Mouse (Mus musculus) urinary bladder, adult 18-20 months (tissue): Measurements from ENCODE around the gene Alpk3.

ENCODE experiments used
- DNase-seq, 2 experiments: peaks; one replicate each; pipeline ENCODE4 v3.0.0; 2022; ENCODE audit warnings: low spot score in 2 of 2, mixed read lengths in 2 of 2

Alpk3 gene

GRCm38 (mm10) chr7:81057471-81057870, at the start of gene Alpk3:
Alpk3 (plus strand) TSS chr7:81057600.
- no peak for DNase-seq

DNA sequence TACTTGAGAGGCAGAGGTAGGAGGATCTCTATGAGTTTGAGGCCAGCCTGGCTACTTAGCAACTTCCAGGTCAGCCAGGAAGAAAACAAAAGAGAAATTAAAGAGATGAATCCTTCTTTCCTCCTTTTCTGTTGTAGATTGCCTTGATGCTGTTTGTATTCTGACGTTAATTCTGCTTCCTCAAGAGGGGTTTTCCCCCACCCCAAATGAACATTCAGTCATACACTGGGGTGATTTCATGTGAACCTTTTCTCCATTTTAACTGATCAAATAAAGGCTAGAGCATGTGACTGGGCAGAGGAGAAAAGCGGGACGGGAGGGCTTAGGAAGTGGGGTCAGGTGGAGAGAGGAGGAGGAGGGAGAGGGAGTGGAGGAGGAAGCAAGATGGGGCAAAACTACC, 49.1 kb upstream of the Alpk3 start:
- no peak for DNase-seq

DNA sequence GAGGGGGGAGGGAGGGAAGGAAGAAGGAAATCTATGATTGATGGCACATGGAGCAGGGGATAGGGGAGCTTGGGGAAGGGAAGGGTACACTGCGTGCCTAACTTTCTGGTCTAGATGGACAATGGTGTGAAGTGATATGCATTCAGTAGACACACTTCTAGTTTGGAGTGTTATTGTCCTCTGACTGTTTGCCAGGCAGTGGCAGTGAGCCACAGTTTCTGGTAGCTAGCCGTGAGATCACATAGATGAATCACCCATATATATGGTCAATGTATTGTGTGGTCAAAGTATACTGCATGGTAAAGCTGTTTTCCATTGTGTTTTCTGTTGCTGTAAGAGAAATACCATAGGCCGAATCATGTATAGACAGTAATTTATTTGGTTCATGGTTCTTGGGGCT, 45.8 kb upstream of the Alpk3 start:
- no peak for DNase-seq

DNA sequence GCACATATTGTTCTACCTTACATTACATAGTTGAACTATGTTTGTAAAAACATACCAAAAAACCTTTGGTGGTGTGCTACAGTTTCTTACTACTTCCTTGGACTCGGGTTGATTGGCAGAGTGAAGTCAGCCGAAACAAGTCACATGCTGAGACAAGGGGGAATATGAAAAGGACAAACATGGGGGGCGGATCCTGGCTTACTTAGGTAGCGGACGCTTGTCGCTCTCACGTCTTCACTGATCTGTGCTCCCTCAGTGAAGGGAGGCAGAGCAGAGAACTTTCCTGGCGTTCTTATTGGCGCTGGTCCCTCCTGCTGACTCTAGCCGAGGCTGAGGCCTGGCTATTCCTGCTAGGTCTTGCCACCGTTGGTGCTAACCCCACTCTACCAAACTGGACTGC, 37.1 kb upstream of the Alpk3 start:
- no peak for DNase-seq

DNA sequence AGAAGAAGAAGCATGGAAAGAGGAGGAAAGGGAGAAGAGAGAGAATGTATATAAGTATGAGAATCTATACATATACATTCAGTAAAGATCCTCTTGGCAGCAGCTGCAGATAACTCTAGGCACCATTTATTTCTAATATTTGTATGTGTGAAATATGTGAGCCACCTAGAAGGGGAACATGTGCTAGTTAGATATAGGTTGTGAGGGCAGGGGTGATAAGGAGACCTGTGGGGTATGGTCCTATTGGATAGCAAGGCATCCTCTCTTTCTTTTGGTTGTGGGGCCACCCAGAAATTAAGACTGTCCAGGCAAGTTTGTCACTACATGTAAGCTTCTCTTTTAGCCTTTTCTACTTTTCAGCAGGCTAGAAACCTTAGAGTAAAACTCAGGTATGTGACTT, 34.7 kb upstream of the Alpk3 start:
- no peak for DNase-seq

DNA sequence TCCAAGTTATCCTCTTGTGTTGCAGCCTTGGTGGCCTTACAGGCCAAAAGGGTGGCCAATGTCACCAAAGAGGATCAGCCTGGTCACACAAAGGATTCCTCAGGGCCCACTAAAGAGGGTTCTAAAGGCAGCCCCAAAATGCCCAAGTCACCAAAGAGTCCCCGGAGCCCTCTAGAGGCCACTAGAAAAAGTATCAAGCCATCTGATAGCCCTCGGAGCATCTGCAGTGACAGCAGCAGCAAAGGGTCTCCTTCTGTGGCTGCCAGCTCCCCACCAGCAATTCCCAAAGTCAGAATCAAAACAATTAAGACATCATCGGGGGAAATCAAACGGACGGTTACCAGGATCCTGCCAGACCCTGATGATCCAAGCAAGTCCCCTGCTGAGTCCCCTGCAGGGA, 33.3 kb upstream of the Alpk3 start:
- DNase-seq: no peak

GRCm38 (mm10) chr7:81024651-81025050, 32.7 kb upstream of the Alpk3 start:
- DNase-seq: no peak

DNA sequence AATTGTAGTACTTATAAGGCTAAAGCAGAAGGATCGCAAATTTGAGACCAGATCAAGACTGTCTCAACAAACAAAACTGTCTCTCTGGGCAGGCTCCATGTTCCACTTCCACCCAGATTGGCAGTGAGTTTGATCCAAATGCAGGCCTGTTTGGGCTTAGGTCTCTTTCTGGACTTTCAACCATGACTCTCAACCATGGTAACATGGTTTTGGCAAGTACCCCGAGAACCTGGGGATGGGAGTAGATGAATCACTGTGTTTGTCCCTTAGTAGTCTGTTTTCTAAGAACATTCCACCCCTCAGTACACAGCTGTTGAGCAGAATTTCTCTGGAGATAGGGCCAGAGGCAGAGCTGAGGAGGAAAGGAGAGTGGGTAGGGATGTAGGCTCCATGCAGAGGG, 31.6 kb upstream of the Alpk3 start:
- DNase-seq: no peak

DNA sequence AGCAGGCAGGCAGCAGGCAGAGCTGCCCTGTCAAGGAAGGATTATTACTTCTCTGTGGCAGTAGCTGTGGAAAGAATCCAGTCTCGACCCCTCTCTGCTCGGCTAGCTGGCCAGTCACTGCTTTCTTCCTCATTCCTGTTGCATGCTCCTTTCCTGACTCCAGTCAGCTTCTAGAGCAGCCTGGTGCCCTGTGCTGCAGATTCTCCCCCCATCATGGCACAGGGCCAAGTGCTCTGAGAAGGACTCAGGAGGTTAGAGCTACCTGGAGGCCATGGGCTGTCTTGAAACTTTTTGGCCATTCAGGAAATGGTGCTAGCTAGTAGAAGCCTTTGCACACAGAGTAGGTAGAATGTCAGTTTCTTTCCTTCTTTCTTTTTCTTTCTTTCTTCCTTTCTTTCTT, 17.7 kb upstream of the Alpk3 start:
- no peak for DNase-seq

DNA sequence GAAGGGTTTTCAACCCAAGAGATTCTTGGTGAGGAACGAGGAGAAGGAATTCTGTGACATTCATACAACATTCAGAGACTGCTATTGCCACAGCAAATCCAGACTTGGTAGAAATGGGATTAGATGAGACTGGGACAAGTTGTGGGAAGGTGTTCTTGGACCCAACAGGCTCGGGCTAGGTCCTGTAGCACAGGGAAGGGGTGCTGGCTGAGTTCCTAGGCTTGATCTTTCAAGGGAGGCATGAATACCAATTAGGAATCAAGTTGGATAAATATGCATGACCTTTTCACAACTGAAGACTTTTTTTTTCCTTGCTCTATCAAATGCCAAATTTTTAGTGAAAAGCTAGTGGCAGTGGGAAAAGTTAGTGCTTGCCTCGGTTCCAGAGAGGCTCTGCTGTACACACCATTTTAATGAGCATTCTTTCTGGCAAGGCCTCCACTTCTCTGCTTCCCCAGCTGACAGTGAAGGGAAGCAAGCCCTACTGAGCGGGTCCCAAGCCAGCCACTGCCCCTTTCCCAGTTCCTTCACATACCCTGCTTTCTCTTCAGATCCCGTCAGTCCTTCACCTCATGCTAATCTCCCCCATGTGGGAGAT, 14.3 kb upstream of the Alpk3 start:
- DNase-seq: no peak

GRCm38 (mm10) chr7:81047847-81048246, 9.6 kb upstream of the Alpk3 start:
- no peak for DNase-seq

DNA sequence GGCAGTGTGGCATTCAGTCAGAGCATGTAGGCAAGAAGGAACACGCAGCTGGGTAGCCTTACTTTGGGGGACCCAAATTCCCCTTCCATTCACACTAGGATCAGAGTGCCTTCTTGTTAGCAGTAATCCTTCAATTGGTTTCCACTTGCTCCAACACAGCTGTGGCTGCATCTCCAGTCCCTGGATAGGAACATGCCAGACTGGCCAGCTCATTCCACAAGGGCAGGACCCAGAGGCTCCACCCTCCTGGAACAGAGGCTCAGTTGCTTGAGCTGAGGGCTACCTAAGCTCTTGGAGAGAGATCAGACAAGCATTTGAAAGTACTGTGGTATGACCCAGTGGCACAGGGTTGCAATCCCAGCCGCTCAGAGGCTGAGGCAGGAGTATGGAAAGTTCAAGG, 8.9 kb upstream of the Alpk3 start:
- no peak for DNase-seq

- no peak for DNase-seq
These were observed 7.4 kb upstream of the Alpk3 start for GRCm38 (mm10) chr7:81049966-81050365.

DNA sequence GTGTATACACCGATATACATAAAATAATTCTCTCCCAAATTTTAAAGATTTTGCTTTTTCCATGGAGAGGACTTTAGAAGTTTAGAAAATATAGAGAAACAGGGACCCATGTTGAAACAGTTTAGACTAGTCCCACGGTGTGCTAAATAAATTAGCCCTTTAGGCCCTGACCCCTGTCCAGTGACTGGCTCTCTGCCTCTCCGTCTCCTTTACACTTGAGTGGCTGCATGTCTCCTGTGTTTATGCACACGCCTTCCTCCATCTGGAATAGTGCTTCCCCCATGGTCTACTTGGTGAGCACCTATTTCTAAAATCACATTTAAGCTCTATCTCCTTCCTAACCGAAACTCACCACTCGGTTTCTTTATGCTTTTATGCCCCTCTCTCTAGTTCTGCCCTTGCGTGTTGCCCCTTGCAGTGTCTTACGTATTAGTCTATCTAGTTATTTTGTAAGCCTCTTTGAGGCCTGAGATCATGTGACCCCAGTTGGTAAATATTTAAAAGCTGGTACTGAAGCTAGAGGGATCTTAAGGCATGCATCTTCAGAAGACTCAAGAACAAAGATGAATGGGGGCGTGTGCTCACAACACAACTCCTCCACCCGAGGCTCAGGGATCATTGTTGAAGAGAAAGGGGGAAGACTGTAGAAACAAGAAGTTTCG, 1.6 kb upstream of the Alpk3 start:
- DNase-seq: no peak

DNA sequence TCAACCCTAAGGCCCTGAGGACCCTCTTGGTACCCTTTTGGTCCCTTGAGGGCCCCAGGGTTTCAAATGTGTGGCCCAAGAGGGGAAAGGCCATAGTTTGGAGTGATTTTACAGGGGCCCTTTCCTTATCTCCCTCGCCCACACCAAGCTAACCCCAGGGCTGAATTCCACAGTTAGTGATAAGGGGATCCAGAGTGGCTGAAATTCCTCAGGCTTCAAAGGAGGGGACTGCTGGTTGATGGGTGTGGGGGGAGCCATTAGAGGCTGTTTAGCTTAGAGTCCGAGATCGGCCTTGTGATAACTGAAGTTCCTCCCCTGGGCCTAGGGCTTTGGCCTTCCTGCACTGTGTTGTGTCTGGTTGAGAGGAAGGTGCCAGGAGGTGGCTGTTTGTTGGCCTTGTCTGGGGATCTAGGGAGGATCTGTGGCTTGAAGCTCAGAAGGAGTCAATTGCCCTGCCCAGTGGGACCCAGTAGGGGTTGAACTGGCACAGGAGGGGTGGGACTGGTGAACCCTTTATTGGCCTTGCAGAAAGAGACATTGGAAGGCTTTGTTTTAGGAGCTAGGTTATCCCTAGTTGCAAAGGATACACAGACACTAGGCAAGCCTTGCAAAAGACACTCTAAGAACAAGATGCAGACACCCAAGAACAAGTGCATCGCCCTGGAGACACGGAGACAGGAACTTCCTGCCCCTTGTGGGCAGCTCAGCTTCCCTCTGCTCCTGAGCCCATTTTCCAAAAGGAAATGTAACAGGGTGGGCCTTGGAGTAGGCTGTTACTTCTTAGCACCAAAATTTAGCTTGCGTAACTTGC, 706 bp downstream of the Alpk3 start:
- DNase-seq: no peak

DNA sequence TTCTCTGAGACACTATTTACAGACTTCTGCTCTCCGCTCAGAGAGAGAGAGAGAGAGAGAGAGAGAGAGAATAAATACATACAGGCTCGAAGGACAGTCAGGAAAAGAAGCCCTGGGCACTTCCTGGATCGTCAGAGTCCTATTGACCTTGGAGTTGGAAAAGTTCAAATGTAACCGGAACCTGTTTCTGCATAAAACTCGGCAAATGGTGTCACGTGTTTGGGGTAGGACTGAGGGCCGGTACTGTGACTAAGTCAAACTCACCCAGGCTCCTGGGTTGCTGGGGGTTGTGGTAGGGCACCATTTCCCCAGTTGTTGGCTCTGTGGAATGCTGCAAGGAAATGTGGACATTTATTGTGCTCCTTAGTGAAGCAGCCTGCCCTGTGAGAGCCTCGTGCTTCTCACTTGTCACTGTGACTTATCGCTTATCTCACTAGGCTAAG, 1.3 kb downstream of the Alpk3 start:
- no peak for DNase-seq

DNA sequence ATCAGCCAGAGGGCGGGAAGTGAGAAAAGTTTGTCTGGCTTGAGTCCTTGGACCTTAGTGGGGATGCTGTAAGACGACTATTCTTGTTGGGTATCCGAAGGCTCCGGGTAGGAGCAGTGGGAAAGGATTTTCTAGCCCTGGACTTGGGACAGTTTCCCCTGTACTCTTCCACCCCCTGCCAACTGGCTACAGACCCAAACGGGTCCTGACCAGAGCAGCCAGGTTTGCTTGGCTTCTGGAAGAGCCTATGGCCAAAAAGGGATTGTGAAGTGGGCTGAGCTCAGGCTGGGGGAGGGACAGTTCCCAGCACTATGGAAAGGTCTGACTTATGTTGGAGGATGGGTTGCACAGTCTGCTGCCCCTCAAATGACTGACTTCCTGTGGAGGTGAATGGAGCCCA, 2.0 kb downstream of the Alpk3 start:
- DNase-seq: no peak

DNA sequence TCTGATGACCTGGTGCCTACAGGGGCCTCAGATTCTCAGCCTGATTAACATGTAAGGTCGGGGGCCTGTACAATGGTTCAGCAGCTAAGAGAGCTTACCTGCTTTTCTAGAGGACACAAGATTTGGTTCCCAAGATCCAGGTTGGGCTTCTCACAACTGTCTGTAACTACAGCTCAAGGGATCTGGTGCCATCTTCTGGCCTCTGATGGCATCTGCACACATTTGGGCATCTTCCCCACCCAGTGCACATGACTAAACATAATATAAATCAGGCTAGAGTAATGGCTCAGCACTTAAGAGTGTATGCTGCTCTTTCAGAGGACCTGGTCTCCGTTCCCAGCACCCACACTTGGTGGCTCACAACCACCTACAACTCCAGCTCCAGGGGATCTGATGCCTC, 3.5 kb downstream of the Alpk3 start:
- no peak for DNase-seq

DNA sequence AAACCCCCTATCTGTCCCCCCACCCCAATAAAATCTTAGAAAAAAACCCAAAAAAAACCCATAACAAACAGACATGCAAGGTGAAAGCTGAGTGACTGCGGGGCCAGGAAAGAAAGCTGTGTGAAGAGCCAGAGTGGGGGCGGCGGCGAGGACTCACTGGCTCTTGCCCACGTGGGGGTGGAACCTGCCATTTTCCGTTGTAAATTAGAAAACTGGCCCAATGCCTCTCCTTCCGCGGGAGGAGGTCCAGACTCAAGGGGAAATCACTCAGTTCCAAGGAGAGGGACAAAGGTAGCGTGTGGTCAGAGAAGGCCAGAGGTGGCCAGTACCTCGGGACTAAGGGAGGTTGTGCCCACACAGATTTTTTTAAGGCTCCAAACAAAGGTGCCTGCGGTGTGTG, 4.5 kb downstream of the Alpk3 start:
- no peak for DNase-seq

DNA sequence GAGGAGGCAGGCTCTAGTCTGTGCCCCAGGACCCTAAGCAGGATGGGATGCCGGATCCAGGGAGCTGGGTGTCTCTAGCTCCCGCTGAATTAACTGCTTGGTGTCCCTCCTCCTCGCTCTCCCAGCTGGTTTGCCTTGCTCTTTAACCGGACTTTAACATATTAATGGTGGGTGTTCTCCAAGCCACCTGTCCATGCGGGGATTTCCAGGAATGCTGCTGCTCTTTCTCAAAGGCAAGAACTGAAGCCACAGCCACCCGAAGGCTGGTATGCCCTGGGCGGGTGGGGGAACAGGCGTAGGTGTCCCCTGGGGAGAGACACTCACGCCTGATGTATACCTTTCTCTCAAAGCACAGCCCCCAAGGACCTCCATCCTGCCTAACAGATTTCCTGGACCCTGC, 5.9 kb downstream of the Alpk3 start:
- DNase-seq: no peak

GRCm38 (mm10) chr7:81066714-81067113, 9.3 kb downstream of the Alpk3 start:
- DNase-seq: no peak

GRCm38 (mm10) chr7:81072463-81072862, 15.1 kb downstream of the Alpk3 start:
- peak in 1 of 2 experiments; percentile 64 for DNase-seq

GRCm38 (mm10) chr7:81073273-81073672, 15.9 kb downstream of the Alpk3 start:
- DNase-seq: no peak
